Mouse (Mus musculus): ENCODE results near the gene Rfc2. TPM values are rescaled to one million over a fixed set of nuclear protein-coding genes. Genes with fewer than 3 reads are reported as not detected.
A peak's percentile ranks its signal among the peaks of the same experiment; 100 is the strongest.

Rfc2 gene
- polyA plus RNA-seq, 1 experiment from 2014 or later = 196 TPM

DNA sequence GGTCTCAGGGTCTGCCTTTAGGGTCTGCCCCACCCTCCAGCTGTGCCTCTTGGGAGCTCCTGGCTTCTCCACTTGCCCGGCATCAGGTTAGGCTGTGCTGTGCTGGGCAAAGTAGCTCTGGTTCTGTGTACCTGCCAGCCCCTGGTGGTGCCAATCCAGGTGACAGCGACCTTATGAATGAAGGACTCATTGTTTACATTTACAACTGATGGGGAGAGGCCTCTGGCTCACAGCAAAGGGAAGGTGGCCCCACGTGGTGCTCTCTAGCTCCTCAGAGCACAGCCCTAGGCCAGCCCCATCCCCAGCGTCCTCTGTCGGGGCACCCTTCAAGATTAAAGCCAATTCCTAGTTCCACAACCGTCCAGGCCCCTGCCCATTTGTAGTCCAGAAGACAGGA lies 30.3 kb upstream of the Rfc2 start:
- peaks cover 41% of the 10 kb centered on the region for H3K4me1 ChIP-seq
- 8% methylated on average over 6 of the region's 6 CpGs for WGBS
- peak overlapping the region; percentile 94 for H3K9ac ChIP-seq
- no peak for ATAC-seq (ENCODE audit: extremely low read depth, insufficient number of reproducible peaks, low FRiP score, low TSS enrichment)
- H3K4me2 ChIP-seq = peak overlapping the region; percentile 92
- no peaks in the 10 kb centered on the region for H3K36me3 ChIP-seq
- H3K4me3 ChIP-seq = peak overlapping the region; percentile 86
- H3K27me3 ChIP-seq (replicated peaks) = no peaks in the 10 kb centered on the region; the same call in 1 of the 2 replicates
- H3K27ac ChIP-seq (replicated peaks) = peak overlapping the region; percentile 92
- no peaks in the 10 kb centered on the region for H3K9me3 ChIP-seq

GRCm38 (mm10) chr5:134551233-134552109 lies 29.7 kb upstream of the Rfc2 start:
- 2% methylated on average over 52 of the region's 52 CpGs for WGBS
- Histone ChIP-seq H3K4me1 (peaks cover 44% of the 10 kb centered on the region), H3K27ac (replicated peaks) (peak overlapping the region; percentile 92), H3K27me3 (replicated peaks) (no peaks in the 10 kb centered on the region; the same call in 1 of the 2 replicates), H3K9me3 (no peaks in the 10 kb centered on the region), H3K9ac (peak overlapping the region; percentile 94), H3K4me2 (peak overlapping the region; percentile 92), H3K4me3 (peak overlapping the region; percentile 86), H3K36me3 (no peaks in the 10 kb centered on the region)
- ATAC-seq (ENCODE audit: extremely low read depth, insufficient number of reproducible peaks, low FRiP score, low TSS enrichment) = no peak; the same call in 1 of the 2 replicates

DNA sequence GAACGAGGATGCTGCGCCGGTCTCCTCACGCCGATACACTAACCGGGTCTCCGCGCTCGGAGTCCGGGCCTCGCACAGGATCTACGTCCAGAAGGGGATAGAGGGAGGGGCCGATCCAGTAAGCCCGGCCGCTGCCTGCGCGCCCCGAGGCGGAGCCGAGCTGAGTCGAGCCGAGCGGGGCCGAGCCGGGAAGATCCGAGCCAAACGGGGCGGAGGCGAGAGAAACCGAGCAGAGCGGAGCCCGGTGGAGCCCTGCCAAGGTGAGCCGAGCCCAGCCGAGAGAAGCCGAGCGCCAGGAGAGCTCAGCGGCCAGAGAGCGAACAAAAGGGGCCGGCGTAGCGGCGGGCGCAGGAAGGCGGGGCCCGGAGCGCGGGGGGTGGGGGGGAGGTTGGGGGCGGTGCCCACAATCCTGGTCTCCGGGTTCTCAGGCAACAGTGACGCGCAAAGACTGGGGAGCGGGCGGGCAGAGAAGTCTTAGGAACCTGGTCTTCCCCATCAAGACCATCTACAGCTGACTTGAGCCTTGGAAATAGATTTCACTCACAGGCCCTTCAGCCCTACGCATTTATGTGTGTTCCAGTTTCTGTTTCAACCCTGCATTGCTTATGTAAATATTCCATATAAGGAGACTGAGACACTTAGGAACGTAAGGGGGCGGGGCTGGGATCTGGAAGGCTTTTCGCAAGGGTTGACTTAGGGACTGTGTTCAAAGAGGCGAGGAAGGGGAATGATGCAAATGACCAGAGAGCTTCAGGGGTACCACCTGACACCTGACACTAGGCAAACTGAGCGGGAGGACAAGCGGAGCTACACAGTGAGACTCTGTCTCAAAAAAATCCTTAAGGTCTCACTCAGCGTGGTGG lies 28.8 kb upstream of the Rfc2 start, which contains the start of gene Clip2:
Clip2 (minus strand) TSS at position 325 of the 863 bp plus-strand sequence.
- peaks cover 44% of the 10 kb centered on the region for H3K4me1 ChIP-seq
- peak within 1 kb of the TSS; percentile 92 for H3K4me2 ChIP-seq
- H3K36me3 ChIP-seq = no peaks in the 10 kb centered on the region
- H3K4me3 ChIP-seq = peak within 1 kb of the TSS; percentile 86
- H3K27ac ChIP-seq (replicated peaks) = peak within 1 kb of the TSS; percentile 92
- peak within 1 kb of the TSS; percentile 94 for H3K9ac ChIP-seq
- peak; percentile 83 for ATAC-seq (ENCODE audit: extremely low read depth, insufficient number of reproducible peaks, low FRiP score, low TSS enrichment)
- H3K9me3 ChIP-seq = no peaks in the 10 kb centered on the region
- 2% methylated on average over 49 of the region's 61 CpGs for WGBS
- no peaks in the 10 kb centered on the region; the same call in 1 of the 2 replicates for H3K27me3 ChIP-seq (replicated peaks)

- peaks cover 37% of the 10 kb centered on the region for H3K4me1 ChIP-seq
- H3K27me3 ChIP-seq (replicated peaks) = no peaks in the 10 kb centered on the region; the same call in 1 of the 2 replicates
- no peak for ATAC-seq (ENCODE audit: extremely low read depth, insufficient number of reproducible peaks, low FRiP score, low TSS enrichment)
- H3K9ac ChIP-seq = no peak overlapping the region
- 72% methylated on average over 5 of the region's 5 CpGs for WGBS
- H3K4me3 ChIP-seq = no peak overlapping the region
- H3K27ac ChIP-seq (replicated peaks) = no peak overlapping the region
- H3K4me2 ChIP-seq = no peak overlapping the region
- H3K36me3 ChIP-seq = no peaks in the 10 kb centered on the region
- H3K9me3 ChIP-seq = no peaks in the 10 kb centered on the region
These were observed 27.1 kb upstream of the Rfc2 start for GRCm38 (mm10) chr5:134553951-134554546.

DNA sequence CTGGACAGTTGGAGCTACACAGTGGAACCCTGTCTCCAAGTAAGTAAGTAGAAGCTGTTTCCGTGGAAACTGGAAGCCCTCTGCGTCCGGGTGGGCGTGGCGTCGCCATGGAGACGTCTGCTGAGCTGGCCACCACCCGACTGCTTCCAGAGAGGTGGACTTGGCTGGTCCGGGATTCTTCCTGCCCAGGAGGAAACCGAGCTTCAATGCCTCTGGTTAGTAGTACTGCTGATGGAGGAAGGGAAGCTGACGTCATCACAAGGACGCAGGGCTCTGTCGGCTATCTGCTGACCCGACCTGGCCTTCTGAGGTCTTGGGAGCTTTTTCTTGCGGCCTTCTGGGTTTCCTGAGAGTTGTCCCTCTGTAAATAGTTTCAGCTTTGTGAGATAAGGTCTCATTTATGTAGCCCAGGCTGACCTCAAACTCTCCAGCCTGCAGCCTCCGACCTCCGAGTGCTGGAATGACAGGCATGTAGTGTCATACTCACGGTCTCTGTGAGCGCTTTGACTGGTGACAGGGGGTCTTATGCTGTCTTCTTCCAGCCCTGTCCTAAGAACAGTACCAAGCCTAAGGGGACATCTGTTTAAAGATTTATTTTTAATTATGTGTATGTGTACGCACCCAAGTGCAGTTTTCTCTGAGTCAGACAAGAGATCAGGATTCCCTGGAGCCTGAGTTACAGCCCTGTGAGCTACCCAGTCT lies 25.6 kb upstream of the Rfc2 start:
- 10% methylated on average over 20 of the region's 20 CpGs for WGBS
- no peaks in the 10 kb centered on the region for H3K9me3 ChIP-seq
- ATAC-seq (ENCODE audit: extremely low read depth, insufficient number of reproducible peaks, low FRiP score, low TSS enrichment) = no peak
- no peak overlapping the region for H3K9ac ChIP-seq
- peaks cover 31% of the 10 kb centered on the region for H3K4me1 ChIP-seq
- 0 out of 2 replicates have a peak overlapping the region, but pooled peaks have one; percentile 5 for H3K4me3 ChIP-seq
- peak overlapping the region; percentile 49 for H3K27ac ChIP-seq (replicated peaks)
- peak overlapping the region; percentile 43 for H3K4me2 ChIP-seq
- H3K27me3 ChIP-seq (replicated peaks) = no peaks in the 10 kb centered on the region; the same call in 1 of the 2 replicates
- H3K36me3 ChIP-seq = no peaks in the 10 kb centered on the region

DNA sequence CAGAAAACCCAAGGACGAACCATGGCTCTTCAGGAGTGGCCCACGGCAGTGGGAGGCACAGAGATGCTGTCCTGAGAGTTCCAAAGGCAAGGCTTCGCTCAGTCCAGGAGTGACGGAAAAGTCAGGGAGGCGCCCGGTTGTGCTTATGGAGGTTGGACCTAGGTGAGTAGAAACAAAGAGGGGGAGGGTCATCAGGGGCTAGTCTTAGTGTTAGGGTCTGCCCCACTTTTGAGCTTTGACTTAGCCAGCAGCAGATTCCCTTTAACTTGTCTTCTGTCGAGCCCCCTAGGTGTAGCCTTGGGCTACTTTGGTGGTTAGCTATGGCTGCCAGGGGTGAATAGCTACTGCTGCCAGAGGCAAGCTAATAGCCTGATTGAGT lies 21.1 kb upstream of the Rfc2 start, which contains the start of gene Syna:
Syna (minus strand) TSS at position 101 of the 379 bp plus-strand sequence.
- Histone ChIP-seq H3K9me3 (no peaks in the 10 kb centered on the region), H3K27me3 (replicated peaks) (no peaks in the 10 kb centered on the region), H3K4me1 (peaks cover 11% of the 10 kb centered on the region), H3K36me3 (no peaks in the 10 kb centered on the region), H3K4me3 (no peak within 1 kb of the TSS), H3K9ac (no peak within 1 kb of the TSS), H3K27ac (replicated peaks) (no peak within 1 kb of the TSS), H3K4me2 (no peak within 1 kb of the TSS)
- no peak for ATAC-seq (ENCODE audit: extremely low read depth, insufficient number of reproducible peaks, low FRiP score, low TSS enrichment)
- WGBS = 70% methylated on average over 7 of the region's 7 CpGs

GRCm38 (mm10) chr5:134560450-134561171 lies 20.6 kb upstream of the Rfc2 start:
- no peak for ATAC-seq (ENCODE audit: extremely low read depth, insufficient number of reproducible peaks, low FRiP score, low TSS enrichment)
- WGBS = 74% methylated on average over 16 of the region's 16 CpGs

GRCm38 (mm10) chr5:134564272-134564671 lies 16.9 kb upstream of the Rfc2 start:
- no peak for ATAC-seq (ENCODE audit: extremely low read depth, insufficient number of reproducible peaks, low FRiP score, low TSS enrichment)
- 91% methylated on average over 2 of the region's 2 CpGs for WGBS

More at GRCm38 (mm10) chr5:134560450-134561171, 20.6 kb upstream of the Rfc2 start:
- Histone ChIP-seq H3K4me3 (no peak overlapping the region), H3K4me2 (no peak overlapping the region), H3K4me1 (peaks cover 5% of the 10 kb centered on the region), H3K27ac (replicated peaks) (no peak overlapping the region), H3K9me3 (no peaks in the 10 kb centered on the region), H3K27me3 (replicated peaks) (no peaks in the 10 kb centered on the region), H3K9ac (no peak overlapping the region), H3K36me3 (no peaks in the 10 kb centered on the region)

GRCm38 (mm10) chr5:134565696-134566095 lies 15.5 kb upstream of the Rfc2 start:
- no peak overlapping the region for H3K9ac ChIP-seq
- H3K4me3 ChIP-seq = no peak overlapping the region
- no peak overlapping the region for H3K27ac ChIP-seq (replicated peaks)
- WGBS = 76% methylated on average over 6 of the region's 6 CpGs
- 0 out of 2 replicates have a peak, but pooled peaks cover 6% of the 10 kb centered on the region for H3K4me1 ChIP-seq
- H3K9me3 ChIP-seq = no peaks in the 10 kb centered on the region
- no peaks in the 10 kb centered on the region for H3K27me3 ChIP-seq (replicated peaks)
- no peaks in the 10 kb centered on the region for H3K36me3 ChIP-seq
- no peak for ATAC-seq (ENCODE audit: extremely low read depth, insufficient number of reproducible peaks, low FRiP score, low TSS enrichment)
- no peak overlapping the region for H3K4me2 ChIP-seq

More at GRCm38 (mm10) chr5:134564272-134564671, 16.9 kb upstream of the Rfc2 start:
- H3K9me3 ChIP-seq = no peaks in the 10 kb centered on the region
- H3K27ac ChIP-seq (replicated peaks) = no peak overlapping the region
- H3K36me3 ChIP-seq = no peaks in the 10 kb centered on the region
- no peak overlapping the region for H3K9ac ChIP-seq
- H3K4me3 ChIP-seq = no peak overlapping the region
- H3K4me1 ChIP-seq = 0 out of 2 replicates have a peak, but pooled peaks cover 6% of the 10 kb centered on the region
- no peaks in the 10 kb centered on the region for H3K27me3 ChIP-seq (replicated peaks)
- H3K4me2 ChIP-seq = no peak overlapping the region

DNA sequence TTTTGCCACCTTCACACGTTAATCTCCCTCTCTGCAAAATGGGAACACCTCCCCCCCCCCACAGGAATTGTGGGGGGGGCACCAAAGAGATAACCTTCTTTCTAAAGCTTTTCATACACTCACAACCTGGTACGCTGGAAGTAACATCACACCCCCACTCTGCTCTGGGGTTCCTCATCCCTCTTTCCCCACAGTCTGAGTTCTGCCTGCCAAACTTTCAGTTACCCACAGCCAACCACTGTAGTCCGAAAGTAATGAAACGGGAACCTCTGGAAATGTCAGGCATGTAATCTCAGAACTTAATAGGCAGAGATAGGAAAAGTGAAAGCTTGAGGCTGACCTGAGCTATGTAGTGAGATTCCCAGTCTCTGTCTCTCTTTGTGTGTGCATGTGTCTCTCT lies 13.7 kb upstream of the Rfc2 start:
- ATAC-seq (ENCODE audit: extremely low read depth, insufficient number of reproducible peaks, low FRiP score, low TSS enrichment) = no peak
- no peak overlapping the region for H3K9ac ChIP-seq
- no peaks in the 10 kb centered on the region for H3K9me3 ChIP-seq
- no peaks in the 10 kb centered on the region for H3K27me3 ChIP-seq (replicated peaks)
- H3K36me3 ChIP-seq = no peaks in the 10 kb centered on the region
- peaks cover 15% of the 10 kb centered on the region for H3K4me1 ChIP-seq
- H3K4me2 ChIP-seq = no peak overlapping the region
- H3K27ac ChIP-seq (replicated peaks) = no peak overlapping the region
- no peak overlapping the region for H3K4me3 ChIP-seq
- WGBS = 61% methylated on average over 4 of the region's 4 CpGs
